Mouse (Mus musculus) C2C12 (cell line): Measurements from ENCODE around the gene Pbxip1. TPM values are rescaled to one million over a fixed set of nuclear protein-coding genes. Genes with fewer than 3 reads are reported as not detected.

Source experiments
- H3K27me3 ChIP-seq: one replicate; pipeline ENCODE4 v1.6.1; 2011; ENCODE audit not compliant: control insufficient read depth, insufficient read depth, insufficient read length
- H3K36me3 ChIP-seq: one replicate; pipeline ENCODE4 v1.6.1; 2011; ENCODE audit not compliant: control insufficient read depth, insufficient read depth
- H3K4me3 ChIP-seq: one replicate; pipeline ENCODE4 v1.5.1; 2011; ENCODE audit warnings: mild to moderate bottlenecking, control low read depth; ENCODE audit not compliant: poor library complexity, insufficient read depth, severe bottlenecking
- H3K79me2 ChIP-seq: one replicate; pipeline ENCODE4 v1.6.1; 2011; ENCODE audit not compliant: control insufficient read depth, insufficient read depth
- H3K79me3 ChIP-seq: one replicate; pipeline ENCODE4 v1.6.1; 2011; ENCODE audit warnings: low read depth, control low read depth
- H3ac ChIP-seq: one replicate; pipeline ENCODE3; 2011; ENCODE audit warnings: low read depth; ENCODE audit not compliant: control insufficient read depth, insufficient read length
- CEBPB ChIP-seq: IDR thresholded peaks from one replicate; pipeline ENCODE4 v1.6.1; 2011; ENCODE audit warnings: low read depth, mild to moderate bottlenecking, control low read depth, moderate library complexity
- CTCF ChIP-seq: IDR thresholded peaks from one replicate; pipeline ENCODE4 v1.5.1; 2011; ENCODE audit not compliant: control insufficient read depth, insufficient read depth, insufficient read length
- FOSL1 ChIP-seq: IDR thresholded peaks from one replicate; pipeline ENCODE4 v1.8.0; 2011; ENCODE audit warnings: mild to moderate bottlenecking, low read length; ENCODE audit not compliant: poor library complexity, insufficient read depth, severe bottlenecking
- MAX ChIP-seq: IDR thresholded peaks from one replicate; pipeline ENCODE4 v1.6.1; 2011; ENCODE audit warnings: mild to moderate bottlenecking, control low read depth
- MYOD1 ChIP-seq: IDR thresholded peaks from one replicate; pipeline ENCODE4 v1.6.1; 2011; ENCODE audit warnings: low read depth; ENCODE audit not compliant: control insufficient read depth, insufficient read length
- MYOG ChIP-seq: IDR thresholded peaks from one replicate; pipeline ENCODE4 v1.6.1; 2011; ENCODE audit not compliant: control insufficient read depth, insufficient read length; ENCODE audit errors: extremely low read depth
- USF1 ChIP-seq: IDR thresholded peaks from one replicate; pipeline ENCODE4 v1.6.1; 2011; ENCODE audit warnings: low read depth, mild to moderate bottlenecking, control low read depth, moderate library complexity
- polyA plus RNA-seq: library from polyadenylated mRNA; unstranded; fragments of >200 nt; fragmentation: generic; extraction: Trizol; gene quantifications from one replicate; pipeline ENCODE4 v1.2.1, GENCODE M21; 2012; ENCODE audit warnings: missing spikeins

Gene Pbxip1
- polyA plus RNA-seq, 1 experiment, result 34.6 TPM

GRCm38 (mm10) chr3:89406887-89407286 is 29.6 kb upstream of the Pbxip1 start:
- Histone ChIP-seq H3K79me2 (peaks cover 7% of the 10 kb centered on the region), H3ac (no peak overlapping the region), H3K79me3 (no peaks in the 10 kb centered on the region), H3K4me3 (no peak overlapping the region), H3K36me3 (peaks cover 13% of the 10 kb centered on the region), H3K27me3 (no peaks in the 10 kb centered on the region)
- TF ChIP-seq CEBPB, result no peak
- no peak for TF ChIP-seq MAX
- TF ChIP-seq CTCF, result no peak
- TF ChIP-seq MYOD1, result no peak
- no peak for TF ChIP-seq USF1
- TF ChIP-seq FOSL1, result no peak
- no peak for TF ChIP-seq MYOG

- Histone ChIP-seq H3K4me3 (no peak overlapping the region), H3K27me3 (no peaks in the 10 kb centered on the region), H3ac (no peak overlapping the region), H3K79me3 (no peaks in the 10 kb centered on the region), H3K36me3 (peaks cover 13% of the 10 kb centered on the region), H3K79me2 (peaks cover 7% of the 10 kb centered on the region)
- TF ChIP-seq CTCF (no peak), FOSL1 (no peak), USF1 (no peak), CEBPB (no peak), MYOG (no peak), MYOD1 (no peak), MAX (no peak)
Measured at GRCm38 (mm10) chr3:89408448-89408847, 28.1 kb upstream of the Pbxip1 start.

GRCm38 (mm10) chr3:89409701-89410100 is 26.8 kb upstream of the Pbxip1 start:
- H3K4me3 ChIP-seq, result no peak overlapping the region
- H3K27me3 ChIP-seq, result no peaks in the 10 kb centered on the region
- peaks cover 26% of the 10 kb centered on the region for H3K36me3 ChIP-seq
- TF ChIP-seq MAX (no peak), MYOD1 (no peak), FOSL1 (no peak), USF1 (no peak), CEBPB (no peak), CTCF (no peak), MYOG (no peak)
- H3K79me3 ChIP-seq, result peaks cover under 1% of the 10 kb centered on the region
- peaks cover 9% of the 10 kb centered on the region for H3K79me2 ChIP-seq
- H3ac ChIP-seq, result no peak overlapping the region

- Histone ChIP-seq H3K4me3 (peak overlapping the region; percentile 37), H3K27me3 (no peaks in the 10 kb centered on the region), H3K36me3 (peaks cover 32% of the 10 kb centered on the region), H3K79me3 (peaks cover 11% of the 10 kb centered on the region), H3ac (peak overlapping the region; percentile 41), H3K79me2 (peaks cover 21% of the 10 kb centered on the region)
- no peak for TF ChIP-seq MYOD1
- TF ChIP-seq USF1, result no peak
- TF ChIP-seq CTCF, result no peak
- no peak for TF ChIP-seq FOSL1
- no peak for TF ChIP-seq MAX
- TF ChIP-seq MYOG, result no peak
- no peak for TF ChIP-seq CEBPB
Measured at GRCm38 (mm10) chr3:89410864-89411263, 25.6 kb upstream of the Pbxip1 start.

GRCm38 (mm10) chr3:89411490-89412393 is 24.8 kb upstream of the Pbxip1 start, which contains the start of gene Flad1:
TSS of gene Flad1 (minus strand) at chr3:89411870.
- Histone ChIP-seq H3K79me3 (peaks cover 20% of the 10 kb centered on the region), H3ac (peak within 1 kb of the TSS; percentile 75), H3K4me3 (peak within 1 kb of the TSS; percentile 37), H3K36me3 (peaks cover 41% of the 10 kb centered on the region), H3K79me2 (peaks cover 30% of the 10 kb centered on the region), H3K27me3 (no peaks in the 10 kb centered on the region)
- no peak for TF ChIP-seq CTCF
- no peak for TF ChIP-seq MAX
- no peak for TF ChIP-seq USF1
- no peak for TF ChIP-seq MYOD1
- no peak for TF ChIP-seq MYOG
- TF ChIP-seq FOSL1, result no peak
- TF ChIP-seq CEBPB, result no peak
